Mouse (Mus musculus) left cerebral cortex, adult 18-20 months (tissue): Measurements from ENCODE around the gene Daam2. TPM values are rescaled to one million over a fixed set of nuclear protein-coding genes. Genes with fewer than 3 reads are reported as not detected.

Experiments used
- DNase-seq, 2 experiments: peaks; one replicate each; pipeline ENCODE4 v3.0.0; 2021 to 2022; ENCODE audit warnings: low spot score in 2 of 2, mixed read lengths in 1 of 2
- total RNA-seq, 2 experiments: library from RNA; stranded (reverse); gene quantifications; 2 replicates each; pipeline ENCODE4 v1.2.3; 2021

Daam2 gene
- total RNA-seq, 2 experiments from 2014 or later, result 40.7 to 45.9 TPM

GRCm38 (mm10) chr17:49534267-49534719, 29.9 kb downstream of the Daam2 start:
- DNase-seq, result no peak

- DNase-seq, result no peak
Measured at GRCm38 (mm10) chr17:49531661-49532060, 32.5 kb downstream of the Daam2 start.

GRCm38 (mm10) chr17:49530215-49530614, 33.9 kb downstream of the Daam2 start:
- DNase-seq, result peak in 1 of 2 experiments; percentile 39

- DNase-seq, result no peak
Measured at GRCm38 (mm10) chr17:49528503-49529205, 35.5 kb downstream of the Daam2 start.

GRCm38 (mm10) chr17:49528033-49528432, 36.1 kb downstream of the Daam2 start:
- DNase-seq, result no peak

- DNase-seq, result no peak
Measured at GRCm38 (mm10) chr17:49526566-49526965, 37.6 kb downstream of the Daam2 start.

GRCm38 (mm10) chr17:49525911-49526310, 38.2 kb downstream of the Daam2 start:
- DNase-seq, result no peak

GRCm38 (mm10) chr17:49524584-49524983, 39.6 kb downstream of the Daam2 start:
- no peak for DNase-seq

- DNase-seq, result no peak
Measured at GRCm38 (mm10) chr17:49522435-49522834, 41.7 kb downstream of the Daam2 start.

- DNase-seq, result no peak
Measured at GRCm38 (mm10) chr17:49522002-49522401, 42.1 kb downstream of the Daam2 start.

GRCm38 (mm10) chr17:49520674-49521073, 43.5 kb downstream of the Daam2 start:
- no peak for DNase-seq

GRCm38 (mm10) chr17:49519576-49520247, 44.4 kb downstream of the Daam2 start:
- DNase-seq, result no peak

GRCm38 (mm10) chr17:49517091-49517490, 47.1 kb downstream of the Daam2 start:
- DNase-seq, result no peak

- DNase-seq, result no peak
Measured at GRCm38 (mm10) chr17:49515678-49516077, 48.5 kb downstream of the Daam2 start.

GRCm38 (mm10) chr17:49515141-49515540, 49.0 kb downstream of the Daam2 start:
- DNase-seq, result no peak

GRCm38 (mm10) chr17:49512671-49513085, 51.5 kb downstream of the Daam2 start:
- DNase-seq, result no peak

GRCm38 (mm10) chr17:49509431-49509830, 54.7 kb downstream of the Daam2 start:
- DNase-seq, result peak; percentile 45 to 54

GRCm38 (mm10) chr17:49503246-49503900, 60.8 kb downstream of the Daam2 start:
- peak in 1 of 2 experiments; percentile 23 for DNase-seq

GRCm38 (mm10) chr17:49500234-49500633, 63.9 kb downstream of the Daam2 start:
- DNase-seq, result no peak

- no peak for DNase-seq
Measured at GRCm38 (mm10) chr17:49499635-49500034, 64.5 kb downstream of the Daam2 start.

GRCm38 (mm10) chr17:49498169-49498568, 66.0 kb downstream of the Daam2 start:
- no peak for DNase-seq

- DNase-seq, result no peak
Measured at GRCm38 (mm10) chr17:49493276-49493675, 70.9 kb downstream of the Daam2 start.
